Mouse (Mus musculus): ENCODE measurements around the gene Cdk5rap3. TPM values are rescaled to one million over a fixed set of nuclear protein-coding genes. Genes with fewer than 3 reads are reported as not detected.

Gene Cdk5rap3
- total and polyA plus RNA-seq, 2 experiments from 2014 or later, result 23.6 to 45.1 TPM

DNA sequence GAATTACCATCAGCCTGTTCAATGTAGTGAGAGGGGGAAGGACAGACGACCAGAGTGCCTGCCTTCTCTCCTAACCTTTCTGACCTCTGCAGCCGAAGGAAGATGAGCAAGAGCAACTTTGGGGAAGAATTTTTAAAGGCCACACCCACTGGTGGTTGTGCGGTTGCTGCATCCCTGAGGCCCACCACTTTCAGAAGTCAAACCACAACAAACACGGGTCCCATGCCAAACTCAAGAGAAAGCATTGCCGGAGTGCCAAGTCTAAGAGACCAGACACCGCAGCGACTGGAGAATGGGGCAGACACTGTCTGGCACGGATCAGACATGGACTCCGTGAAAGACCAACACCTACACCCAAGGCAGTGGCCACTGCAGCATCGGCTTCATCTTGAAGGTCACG is 8.6 kb upstream of the Cdk5rap3 start:
- ATAC-seq (ENCODE audit: insufficient read depth, low read depth) (no peak), DNase-seq (ENCODE audit: low spot score) (no peak)
- H3K4me2 ChIP-seq (ENCODE audit: low read depth, low read length), result no peak overlapping the region
- H3K27me3 ChIP-seq (ENCODE audit: control insufficient read depth, insufficient read depth, low read length), result peaks cover 24% of the 10 kb centered on the region
- 71% methylated on average over 11 of the region's 11 CpGs for WGBS
- no peaks in the 10 kb centered on the region for H3K36me3 ChIP-seq (replicated peaks; ENCODE audit: control insufficient read depth, insufficient read depth, low read length)
- no peaks in the 10 kb centered on the region for H3K4me1 ChIP-seq (ENCODE audit: control insufficient read depth, insufficient read depth)
- no peak overlapping the region for H3K4me3 ChIP-seq (ENCODE audit: low read depth, low read length)
- TF ChIP-seq EP300 (IDR thresholded peaks at IDR 0.05; ENCODE audit: low read depth) (no peak), CTCF (IDR thresholded peaks at IDR 0.05; ENCODE audit: low read depth) (no peak)
- H3K9me3 ChIP-seq (replicated peaks; ENCODE audit: control insufficient read depth, low read length), result no peaks in the 10 kb centered on the region
- H3K9ac ChIP-seq (replicated peaks; ENCODE audit: low read depth, low read length), result no peak overlapping the region
- H3K27ac ChIP-seq (ENCODE audit: low read depth), result no peak overlapping the region

- Histone ChIP-seq H3K4me2 (ENCODE audit: low read depth, low read length) (no peak overlapping the region), H3K4me1 (ENCODE audit: control insufficient read depth, insufficient read depth) (peaks cover 12% of the 10 kb centered on the region; the same call in 1 of the 2 replicates), H3K27me3 (ENCODE audit: control insufficient read depth, insufficient read depth, low read length) (no peaks in the 10 kb centered on the region), H3K4me3 (ENCODE audit: low read depth, low read length) (no peak overlapping the region), H3K27ac (ENCODE audit: low read depth) (no peak overlapping the region), H3K36me3 (replicated peaks; ENCODE audit: control insufficient read depth, insufficient read depth, low read length) (no peaks in the 10 kb centered on the region), H3K9me3 (replicated peaks; ENCODE audit: control insufficient read depth, low read length) (no peaks in the 10 kb centered on the region), H3K9ac (replicated peaks; ENCODE audit: low read depth, low read length) (no peak overlapping the region)
- 27% methylated on average over 6 of the region's 6 CpGs for WGBS
- TF ChIP-seq CTCF (IDR thresholded peaks at IDR 0.05; ENCODE audit: low read depth) (no peak), EP300 (IDR thresholded peaks at IDR 0.05; ENCODE audit: low read depth) (no peak)
- no peak for DNase-seq (ENCODE audit: low spot score)
- ATAC-seq (ENCODE audit: insufficient read depth, low read depth), result no peak
Measured at GRCm38 (mm10) chr11:96919003-96919402, 2.7 kb upstream of the Cdk5rap3 start.

- TF ChIP-seq CTCF (IDR thresholded peaks at IDR 0.05; ENCODE audit: low read depth) (no peak), EP300 (IDR thresholded peaks at IDR 0.05; ENCODE audit: low read depth) (no peak)
- no peak overlapping the region for H3K4me3 ChIP-seq (ENCODE audit: low read depth, low read length)
- WGBS, result 91% methylated on average over 6 of the region's 6 CpGs
- no peak overlapping the region for H3K9ac ChIP-seq (replicated peaks; ENCODE audit: low read depth, low read length)
- peaks cover 12% of the 10 kb centered on the region; the same call in 1 of the 2 replicates for H3K4me1 ChIP-seq (ENCODE audit: control insufficient read depth, insufficient read depth)
- DNase-seq (ENCODE audit: low spot score) (no peak), ATAC-seq (ENCODE audit: insufficient read depth, low read depth) (no peak)
- no peak overlapping the region for H3K4me2 ChIP-seq (ENCODE audit: low read depth, low read length)
- H3K27me3 ChIP-seq (ENCODE audit: control insufficient read depth, insufficient read depth, low read length), result no peaks in the 10 kb centered on the region
- no peaks in the 10 kb centered on the region for H3K36me3 ChIP-seq (replicated peaks; ENCODE audit: control insufficient read depth, insufficient read depth, low read length)
- no peaks in the 10 kb centered on the region for H3K9me3 ChIP-seq (replicated peaks; ENCODE audit: control insufficient read depth, low read length)
- H3K27ac ChIP-seq (ENCODE audit: low read depth), result no peak overlapping the region
Measured at GRCm38 (mm10) chr11:96917415-96917814, 1.1 kb upstream of the Cdk5rap3 start.

DNA sequence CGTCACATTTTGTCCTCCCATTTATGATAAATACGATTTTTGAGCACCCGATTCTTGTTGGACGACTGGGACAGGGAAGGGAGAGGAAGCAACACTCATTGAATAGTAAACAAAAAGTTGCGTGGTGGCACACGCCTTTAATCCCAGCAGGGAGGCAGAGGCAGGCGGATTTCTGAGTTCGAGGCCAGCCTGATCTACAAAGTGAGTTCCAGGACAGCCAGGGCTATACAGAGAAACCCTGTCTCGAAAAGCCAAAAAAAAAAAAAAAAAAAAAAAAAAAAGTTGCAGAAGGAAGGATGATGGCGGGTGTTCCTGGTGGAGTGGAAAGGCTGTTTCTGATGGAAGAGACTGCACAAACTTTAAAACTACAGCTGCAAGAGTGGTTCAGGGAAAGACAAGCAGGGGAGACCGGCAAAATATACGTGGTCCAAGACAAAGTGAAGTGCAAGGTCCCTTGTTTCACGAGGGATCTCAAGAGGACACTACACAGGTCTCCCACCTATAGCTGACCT is 645 bp upstream of the Cdk5rap3 start:
- H3K27me3 ChIP-seq (ENCODE audit: control insufficient read depth, insufficient read depth, low read length), result no peaks in the 10 kb centered on the region
- WGBS, result 20% methylated on average over 13 of the region's 13 CpGs
- H3K9me3 ChIP-seq (replicated peaks; ENCODE audit: control insufficient read depth, low read length), result no peaks in the 10 kb centered on the region
- no peak overlapping the region for H3K9ac ChIP-seq (replicated peaks; ENCODE audit: low read depth, low read length)
- peak overlapping the region; percentile 72 for H3K4me3 ChIP-seq (ENCODE audit: low read depth, low read length)
- ATAC-seq (ENCODE audit: insufficient read depth, low read depth) (peak; percentile 1), DNase-seq (ENCODE audit: low spot score) (no peak)
- TF ChIP-seq EP300 (IDR thresholded peaks at IDR 0.05; ENCODE audit: low read depth) (no peak), CTCF (IDR thresholded peaks at IDR 0.05; ENCODE audit: low read depth) (no peak)
- 0 out of 2 replicates have a peak, but pooled peaks cover 3% of the 10 kb centered on the region for H3K36me3 ChIP-seq (replicated peaks; ENCODE audit: control insufficient read depth, insufficient read depth, low read length)
- H3K27ac ChIP-seq (ENCODE audit: low read depth), result no peak overlapping the region
- H3K4me1 ChIP-seq (ENCODE audit: control insufficient read depth, insufficient read depth), result peaks cover 12% of the 10 kb centered on the region; the same call in 1 of the 2 replicates
- peak overlapping the region; percentile 58 for H3K4me2 ChIP-seq (ENCODE audit: low read depth, low read length)

GRCm38 (mm10) chr11:96912682-96913081 is 3.6 kb downstream of the Cdk5rap3 start:
- no peak overlapping the region for H3K4me3 ChIP-seq (ENCODE audit: low read depth, low read length)
- ATAC-seq (ENCODE audit: insufficient read depth, low read depth), result no peak
- WGBS, result 60% methylated on average over 11 of the region's 11 CpGs
- H3K4me2 ChIP-seq (ENCODE audit: low read depth, low read length), result no peak overlapping the region
- DNase-seq (ENCODE audit: low spot score), result no peak
- H3K27ac ChIP-seq (ENCODE audit: low read depth), result no peak overlapping the region
- H3K27me3 ChIP-seq (ENCODE audit: control insufficient read depth, insufficient read depth, low read length), result no peaks in the 10 kb centered on the region
- H3K9ac ChIP-seq (replicated peaks; ENCODE audit: low read depth, low read length), result no peak overlapping the region
- no peaks in the 10 kb centered on the region for H3K9me3 ChIP-seq (replicated peaks; ENCODE audit: control insufficient read depth, low read length)
- peaks cover 28% of the 10 kb centered on the region for H3K36me3 ChIP-seq (replicated peaks; ENCODE audit: control insufficient read depth, insufficient read depth, low read length)
- TF ChIP-seq EP300 (IDR thresholded peaks at IDR 0.05; ENCODE audit: low read depth), result no peak
- no peak for TF ChIP-seq CTCF (IDR thresholded peaks at IDR 0.05; ENCODE audit: low read depth)
- peaks cover 8% of the 10 kb centered on the region; the same call in 1 of the 2 replicates for H3K4me1 ChIP-seq (ENCODE audit: control insufficient read depth, insufficient read depth)

- DNase-seq (ENCODE audit: low spot score) (peak; percentile 87), ATAC-seq (ENCODE audit: insufficient read depth, low read depth) (peak; percentile 70)
- Histone ChIP-seq H3K27me3 (ENCODE audit: control insufficient read depth, insufficient read depth, low read length) (no peaks in the 10 kb centered on the region), H3K9me3 (replicated peaks; ENCODE audit: control insufficient read depth, low read length) (no peaks in the 10 kb centered on the region), H3K4me1 (ENCODE audit: control insufficient read depth, insufficient read depth) (peaks cover 10% of the 10 kb centered on the region; the same call in 1 of the 2 replicates), H3K4me3 (ENCODE audit: low read depth, low read length) (no peak overlapping the region), H3K27ac (ENCODE audit: low read depth) (no peak overlapping the region), H3K36me3 (replicated peaks; ENCODE audit: control insufficient read depth, insufficient read depth, low read length) (peaks cover 34% of the 10 kb centered on the region), H3K9ac (replicated peaks; ENCODE audit: low read depth, low read length) (no peak overlapping the region), H3K4me2 (ENCODE audit: low read depth, low read length) (no peak overlapping the region)
- 27% methylated on average over 7 of the region's 7 CpGs for WGBS
- TF ChIP-seq EP300 (IDR thresholded peaks at IDR 0.05; ENCODE audit: low read depth) (no peak), CTCF (IDR thresholded peaks at IDR 0.05; ENCODE audit: low read depth) (peak; percentile 90)
Measured at GRCm38 (mm10) chr11:96910003-96910402, 6.3 kb downstream of the Cdk5rap3 start.
